Mouse (Mus musculus) embryonic facial prominence, embryonic 14.5 days (tissue): ENCODE results near the gene Scaf11. TPM values are rescaled to one million over a fixed set of nuclear protein-coding genes. Genes with fewer than 3 reads are reported as not detected.

Experiments used
- ATAC-seq: fragments of 200-750 bp; cut with Nextera tagmentation; 2 replicates; pipeline ENCODE4 v1.8.0; 2017; ENCODE audit warnings: low read depth, moderate number of reproducible peaks, moderate TSS enrichment
- DNase-seq: peaks from one replicate; pipeline ENCODE4 v3.0.0-alpha.2; 2015; ENCODE audit warnings: low spot score
- H3K27ac ChIP-seq: fragments of 300-500 bp; sonication (generic); replicated peaks from 2 replicates; pipeline ENCODE4 v1.5.1; 2014; ENCODE audit warnings: low read depth, mild to moderate bottlenecking, low read length, moderate library complexity
- H3K27me3 ChIP-seq: fragments of 300-500 bp; sonication (generic); replicated peaks from 2 replicates; pipeline ENCODE4 v1.6.1; 2014; ENCODE audit warnings: low read length; ENCODE audit not compliant: control insufficient read depth, insufficient read depth
- H3K36me3 ChIP-seq: fragments of 300-500 bp; sonication (generic); 2 replicates; pipeline ENCODE4 v1.6.1; 2014; ENCODE audit warnings: low read length, mixed read lengths; ENCODE audit not compliant: control insufficient read depth, insufficient read depth
- H3K4me1 ChIP-seq: fragments of 300-500 bp; sonication (generic); 2 replicates; pipeline ENCODE4 v1.6.1; 2014; ENCODE audit warnings: antibody characterized with exemption, low read length; ENCODE audit not compliant: control insufficient read depth, insufficient read depth
- H3K4me2 ChIP-seq: fragments of 300-500 bp; sonication (generic); 2 replicates; pipeline ENCODE4 v1.6.1; 2014; ENCODE audit warnings: low read depth, mild to moderate bottlenecking, low read length, moderate library complexity, mixed read lengths
- H3K4me3 ChIP-seq: fragments of 300-500 bp; sonication (generic); 2 replicates; pipeline ENCODE4 v1.5.1; 2014; ENCODE audit warnings: low read depth, mild to moderate bottlenecking, low read length
- H3K9ac ChIP-seq: fragments of 300-500 bp; sonication (generic); 2 replicates; pipeline ENCODE4 v1.6.1; 2014; ENCODE audit warnings: low read depth, mild to moderate bottlenecking, low read length, moderate library complexity, mixed read lengths
- H3K9me3 ChIP-seq: fragments of 300-500 bp; sonication (generic); 2 replicates; pipeline ENCODE4 v1.6.1; 2016; ENCODE audit warnings: low read length; ENCODE audit not compliant: control insufficient read depth
- WGBS: fragments of 180-500 bp; shearing (Covaris S2); extraction: QIAGEN DNeasy Blood & Tissue Kit; methylation state at CpG from one replicate; pipeline ENCODE4 v1.1.7; 2014; 5-methylcytosine and 5-hydroxymethylcytosine counted together
- polyA plus RNA-seq: library from polyadenylated mRNA; unstranded; fragments of >200 nt; fragmentation: Nextera tagmentation; extraction: Ambion mirVana; gene quantifications from 2 replicates; pipeline ENCODE4 v1.2.1, GENCODE M21; 2014

Gene Scaf11
- polyA plus RNA-seq, 1 experiment from 2014 or later: 80.3 TPM

- Histone ChIP-seq H3K36me3 (peaks cover 15% of the 10 kb centered on the region; the same call in 1 of the 2 replicates), H3K9ac (peak overlapping the region; percentile 99), H3K4me3 (peak overlapping the region; percentile 93), H3K9me3 (no peaks in the 10 kb centered on the region), H3K27ac (peak overlapping the region; percentile 100), H3K4me1 (peaks cover 26% of the 10 kb centered on the region), H3K27me3 (no peaks in the 10 kb centered on the region), H3K4me2 (peak overlapping the region; percentile 60)
- no peak for DNase-seq
- ATAC-seq: no peak; the same call in 1 of the 2 replicates
- no CpG with 5 or more reads among the region's 50 CpGs for WGBS
These were observed 253 bp downstream of the Scaf11 start for GRCm38 (mm10) chr15:96460451-96460729.

GRCm38 (mm10) chr15:96459741-96460450, 747 bp downstream of the Scaf11 start:
- peak overlapping the region; percentile 60 for H3K4me2 ChIP-seq
- 0% methylated on average over 24 of the region's 71 CpGs for WGBS
- DNase-seq: peak; percentile 55
- H3K27me3 ChIP-seq: no peaks in the 10 kb centered on the region
- peak; percentile 39 for ATAC-seq
- H3K4me1 ChIP-seq: peaks cover 26% of the 10 kb centered on the region
- H3K9ac ChIP-seq: peak overlapping the region; percentile 99
- H3K27ac ChIP-seq: peak overlapping the region; percentile 100
- H3K9me3 ChIP-seq: no peaks in the 10 kb centered on the region
- peak overlapping the region; percentile 93 for H3K4me3 ChIP-seq
- peaks cover 15% of the 10 kb centered on the region; the same call in 1 of the 2 replicates for H3K36me3 ChIP-seq

GRCm38 (mm10) chr15:96458273-96458672, 2.4 kb downstream of the Scaf11 start:
- Histone ChIP-seq H3K9me3 (no peaks in the 10 kb centered on the region), H3K27me3 (no peaks in the 10 kb centered on the region), H3K4me3 (no peak overlapping the region), H3K36me3 (peaks cover 15% of the 10 kb centered on the region; the same call in 1 of the 2 replicates), H3K4me2 (no peak overlapping the region), H3K4me1 (peaks cover 29% of the 10 kb centered on the region), H3K27ac (no peak overlapping the region), H3K9ac (no peak overlapping the region)
- DNase-seq: no peak
- 91% methylated on average over 3 of the region's 3 CpGs for WGBS
- no peak for ATAC-seq

GRCm38 (mm10) chr15:96457338-96457664, 3.3 kb downstream of the Scaf11 start:
- Histone ChIP-seq H3K27me3 (no peaks in the 10 kb centered on the region), H3K36me3 (peaks cover 15% of the 10 kb centered on the region; the same call in 1 of the 2 replicates), H3K4me1 (peaks cover 29% of the 10 kb centered on the region), H3K9ac (no peak overlapping the region), H3K4me2 (no peak overlapping the region), H3K27ac (no peak overlapping the region), H3K9me3 (no peaks in the 10 kb centered on the region), H3K4me3 (no peak overlapping the region)
- ATAC-seq (no peak), DNase-seq (no peak)
- 72% methylated on average over 3 of the region's 3 CpGs for WGBS

GRCm38 (mm10) chr15:96456651-96457337, 3.8 kb downstream of the Scaf11 start:
- Histone ChIP-seq H3K36me3 (peaks cover 19% of the 10 kb centered on the region), H3K4me2 (no peak overlapping the region), H3K9ac (no peak overlapping the region), H3K27me3 (no peaks in the 10 kb centered on the region), H3K4me1 (peaks cover 24% of the 10 kb centered on the region), H3K4me3 (no peak overlapping the region), H3K27ac (no peak overlapping the region), H3K9me3 (no peaks in the 10 kb centered on the region)
- no peak for DNase-seq
- 85% methylated on average over 5 of the region's 5 CpGs for WGBS
- ATAC-seq: no peak

- Histone ChIP-seq H3K27ac (no peak overlapping the region), H3K4me2 (no peak overlapping the region), H3K36me3 (peaks cover 25% of the 10 kb centered on the region), H3K9me3 (no peaks in the 10 kb centered on the region), H3K27me3 (no peaks in the 10 kb centered on the region), H3K9ac (no peak overlapping the region), H3K4me1 (peaks cover 23% of the 10 kb centered on the region), H3K4me3 (no peak overlapping the region)
- no peak for ATAC-seq
- 79% methylated on average over 4 of the region's 4 CpGs for WGBS
- DNase-seq: no peak
These were observed 4.9 kb downstream of the Scaf11 start for GRCm38 (mm10) chr15:96455595-96456214.

GRCm38 (mm10) chr15:96453346-96453745, 7.3 kb downstream of the Scaf11 start:
- ATAC-seq (no peak), DNase-seq (no peak)
- H3K4me1 ChIP-seq: peaks cover 15% of the 10 kb centered on the region; the same call in 1 of the 2 replicates
- no peaks in the 10 kb centered on the region for H3K9me3 ChIP-seq
- H3K4me2 ChIP-seq: no peak overlapping the region
- no peak overlapping the region for H3K27ac ChIP-seq
- no peak overlapping the region for H3K9ac ChIP-seq
- WGBS: 91% methylated on average over 1 of the region's 1 CpGs
- H3K27me3 ChIP-seq: no peaks in the 10 kb centered on the region
- H3K4me3 ChIP-seq: no peak overlapping the region
- peaks cover 31% of the 10 kb centered on the region for H3K36me3 ChIP-seq

GRCm38 (mm10) chr15:96448656-96449299, 11.9 kb downstream of the Scaf11 start:
- Histone ChIP-seq H3K27me3 (no peaks in the 10 kb centered on the region), H3K4me3 (no peak overlapping the region), H3K9ac (no peak overlapping the region), H3K36me3 (peaks cover 38% of the 10 kb centered on the region), H3K9me3 (no peaks in the 10 kb centered on the region), H3K4me1 (no peaks in the 10 kb centered on the region), H3K4me2 (no peak overlapping the region), H3K27ac (no peak overlapping the region)
- 87% methylated on average over 7 of the region's 7 CpGs for WGBS
- no peak for ATAC-seq
- DNase-seq: no peak
